Mouse (Mus musculus) adrenal gland, postnatal 4 days (tissue): ENCODE measurements around the gene Sparc. TPM values are rescaled to one million over a fixed set of nuclear protein-coding genes. Genes with fewer than 3 reads are reported as not detected.
A peak's percentile ranks its signal among the peaks of the same experiment; 100 is the strongest.
"Not testable (repeated sequence)": the region's sequence is repeated elsewhere in the genome, so short reads cannot be mapped to it uniquely, and the experiment has no call there.

Experiments
- DNase-seq, 2 experiments: peaks; one replicate each; pipeline ENCODE4 v3.0.0; 2021 to 2022; ENCODE audit warnings: low spot score in 2 of 2, mixed read lengths in 2 of 2
- total RNA-seq, 2 experiments: library from RNA; stranded (reverse); gene quantifications; 2 replicates each; pipeline ENCODE4 v1.2.3; 2021

The Sparc gene
- total RNA-seq, 2 experiments from 2014 or later = 2,300 to 2,476 TPM

DNA sequence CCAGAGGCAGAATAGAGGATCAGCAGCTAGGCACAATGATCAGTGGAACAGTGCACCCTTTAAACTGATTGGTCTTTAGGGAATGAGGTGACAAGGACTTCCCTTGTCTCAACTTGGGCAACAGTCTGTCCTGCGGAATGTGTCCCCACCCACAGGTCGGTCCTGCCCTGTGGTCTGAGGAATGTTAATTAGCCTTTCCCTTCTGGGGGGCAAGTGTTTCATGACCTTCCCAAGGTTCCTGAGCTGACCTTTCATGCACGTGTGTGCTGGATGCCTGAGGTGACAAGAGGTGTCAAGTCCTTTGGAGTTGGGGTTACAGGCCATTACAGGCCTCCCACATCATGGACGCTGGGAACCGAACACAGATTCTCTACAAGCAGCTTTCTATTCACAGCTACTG, 16.7 kb upstream of the Sparc start:
- no peak for DNase-seq

DNA sequence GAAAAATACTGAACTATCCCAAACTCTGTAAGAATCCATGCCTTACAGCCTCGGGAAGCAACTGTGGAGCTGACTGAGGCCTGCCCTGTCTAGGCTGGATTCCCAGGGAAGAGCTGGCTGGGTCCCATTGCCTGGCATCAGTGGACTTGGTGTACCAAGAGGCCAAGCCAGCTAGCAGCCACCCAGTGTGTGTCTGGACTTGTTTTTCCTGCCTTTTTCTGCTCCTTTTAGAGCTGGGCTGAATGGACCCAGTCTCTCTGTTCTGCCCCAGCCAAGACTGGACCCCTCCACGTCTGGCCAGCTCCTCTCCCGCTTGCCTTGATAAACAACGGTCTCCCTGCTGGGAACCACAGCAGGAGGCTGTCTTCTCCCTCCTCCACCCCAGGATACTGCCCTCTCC, 15.0 kb upstream of the Sparc start:
- no peak for DNase-seq

DNA sequence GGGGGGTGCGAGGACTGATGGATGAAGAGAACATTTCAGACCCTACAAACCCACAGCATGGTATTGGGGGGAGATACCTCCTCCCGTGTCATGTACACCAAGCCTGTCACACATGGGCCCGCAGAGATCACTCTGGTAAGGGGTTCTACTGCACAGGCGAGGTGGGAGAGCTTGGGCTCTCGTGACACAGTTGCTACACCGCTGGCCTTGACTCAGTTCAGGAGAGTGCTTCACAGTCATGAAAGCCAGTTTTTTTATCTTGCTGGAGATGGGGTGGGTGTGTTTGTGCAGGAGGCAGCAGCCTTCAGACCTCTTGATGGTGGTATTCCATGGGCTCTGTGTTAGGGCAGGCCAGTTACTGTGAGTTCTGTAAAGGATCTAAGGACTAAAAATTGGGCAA, 13.1 kb upstream of the Sparc start:
- no peak for DNase-seq

DNA sequence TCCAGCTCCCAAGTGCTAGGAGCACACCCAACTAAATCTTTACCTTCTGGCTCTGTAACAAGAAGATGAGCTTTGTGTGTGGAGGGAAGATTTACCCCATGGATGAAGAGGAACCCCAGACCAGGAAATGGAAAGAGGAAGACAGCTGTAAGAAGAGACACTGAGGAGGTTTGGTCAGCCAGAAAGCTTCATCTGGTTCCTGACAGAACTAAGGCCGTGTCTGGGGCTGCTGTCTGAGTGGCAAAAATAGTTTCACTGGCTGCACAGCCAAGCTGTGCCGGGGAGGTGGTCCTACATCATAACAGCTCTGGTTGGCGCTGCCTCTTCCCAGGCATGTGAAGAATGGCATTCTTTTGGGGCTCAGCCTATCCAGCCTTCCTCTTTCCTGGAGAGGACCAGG, 10.0 kb upstream of the Sparc start:
- no peak for DNase-seq

DNA sequence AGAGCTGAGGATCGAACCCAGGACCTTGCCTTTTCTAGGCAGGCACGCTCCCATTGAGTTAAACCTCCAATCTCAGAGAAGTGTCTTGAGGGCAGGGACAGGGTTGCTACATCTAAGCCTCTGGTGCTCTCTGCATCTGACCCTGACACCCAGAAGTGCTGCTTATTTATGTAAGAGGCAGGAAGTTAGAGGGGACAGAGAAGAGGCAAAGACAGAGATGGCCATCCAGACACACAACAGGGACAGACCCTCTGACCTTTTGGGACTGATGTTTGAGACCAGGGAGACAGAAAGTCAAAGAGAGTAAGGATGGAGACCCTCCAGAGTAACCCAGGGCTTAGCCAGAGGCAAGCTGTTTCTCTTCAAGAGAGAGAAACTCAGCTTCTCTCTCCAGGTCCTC, 7.0 kb upstream of the Sparc start:
- DNase-seq = no peak

DNA sequence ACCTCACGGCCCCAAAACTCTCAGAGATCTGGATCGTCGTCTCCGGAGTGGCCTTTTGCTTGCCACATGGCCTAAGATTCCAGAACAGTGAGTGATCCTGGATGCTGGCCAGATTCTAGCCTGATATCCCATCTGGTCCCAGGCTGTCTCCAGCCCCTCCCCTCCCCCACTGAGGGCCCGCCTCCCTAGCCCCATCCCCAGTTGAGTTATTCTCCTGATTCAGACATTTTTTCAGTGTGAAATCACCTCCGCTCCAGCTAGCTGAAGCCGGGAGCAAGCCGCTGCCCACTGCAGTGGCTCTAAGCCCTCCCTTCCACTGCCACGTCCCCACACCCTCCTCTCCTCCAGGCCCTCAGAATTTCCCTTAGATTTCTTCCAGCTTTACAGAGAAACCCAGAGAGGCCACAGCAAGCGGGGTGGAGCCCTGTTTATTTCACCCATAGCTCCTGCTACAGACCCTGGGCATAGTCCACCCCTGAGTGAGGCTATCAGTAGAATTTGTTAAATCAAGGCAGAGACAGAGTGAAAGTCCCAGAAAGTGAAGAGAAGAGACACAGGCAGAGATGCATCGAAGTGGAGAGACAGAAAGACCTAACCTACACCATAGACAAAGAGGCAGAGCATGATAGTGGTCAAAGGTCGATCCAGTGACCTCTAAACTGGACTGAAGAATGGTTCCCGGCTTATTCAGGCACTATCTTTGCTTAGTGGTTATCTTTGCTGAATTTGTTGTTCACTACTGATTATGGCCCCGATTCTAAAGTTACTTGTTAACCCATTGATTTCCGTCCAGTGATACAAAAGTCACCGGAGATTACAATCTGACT, 5.4 kb upstream of the Sparc start:
- peak; percentile 71 to 81 for DNase-seq

DNA sequence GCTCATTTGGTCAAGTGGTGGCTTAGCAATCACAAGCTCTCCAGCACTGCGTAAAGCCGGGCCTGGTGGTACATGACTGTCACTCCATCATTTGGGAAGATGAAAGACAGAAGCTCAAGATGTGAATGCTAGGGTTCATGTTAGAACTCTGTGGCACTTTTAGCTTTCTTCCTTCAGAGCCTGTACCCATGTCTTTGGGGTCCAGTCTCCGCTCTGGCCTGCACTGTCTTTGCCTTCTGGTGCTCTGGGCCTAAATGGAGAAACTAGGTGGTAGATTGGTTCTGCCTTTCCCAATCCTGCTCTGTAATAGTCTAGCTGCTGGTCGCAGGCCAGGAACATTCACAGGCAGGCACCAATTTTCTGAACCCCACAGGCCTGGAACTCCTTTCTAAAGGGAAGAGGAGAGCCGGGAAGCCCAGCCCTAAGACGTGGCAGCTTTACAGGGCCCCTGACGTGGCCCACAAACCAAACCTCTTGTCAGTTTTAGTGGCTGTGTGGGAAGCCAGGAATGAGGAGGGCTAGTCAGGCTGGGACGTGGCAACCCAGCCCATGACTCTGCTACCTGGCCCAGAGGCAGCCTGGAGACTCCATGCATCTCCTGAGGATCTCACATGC, 1.9 kb upstream of the Sparc start:
- no peak for DNase-seq

DNA sequence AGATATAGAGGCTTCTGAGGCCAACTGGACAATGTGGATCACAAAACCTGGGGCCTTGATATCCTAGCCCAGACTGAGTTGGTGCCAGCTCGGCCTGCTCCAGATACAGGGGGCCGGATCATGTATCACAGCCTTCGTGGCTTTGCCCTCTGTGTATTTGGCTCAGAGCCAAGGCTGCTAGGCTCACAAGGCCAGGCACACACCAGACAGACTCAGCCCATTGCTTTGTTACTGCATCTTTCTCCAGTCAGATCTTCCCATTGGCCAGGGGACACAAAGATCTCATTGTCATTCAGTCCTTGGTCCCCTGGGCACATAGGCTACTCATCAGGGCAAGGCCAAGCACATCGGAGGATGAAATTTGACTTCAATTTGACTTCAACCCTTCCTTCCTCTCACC, 773 bp upstream of the Sparc start:
- peak in 1 of 2 experiments; percentile 70 for DNase-seq

DNA sequence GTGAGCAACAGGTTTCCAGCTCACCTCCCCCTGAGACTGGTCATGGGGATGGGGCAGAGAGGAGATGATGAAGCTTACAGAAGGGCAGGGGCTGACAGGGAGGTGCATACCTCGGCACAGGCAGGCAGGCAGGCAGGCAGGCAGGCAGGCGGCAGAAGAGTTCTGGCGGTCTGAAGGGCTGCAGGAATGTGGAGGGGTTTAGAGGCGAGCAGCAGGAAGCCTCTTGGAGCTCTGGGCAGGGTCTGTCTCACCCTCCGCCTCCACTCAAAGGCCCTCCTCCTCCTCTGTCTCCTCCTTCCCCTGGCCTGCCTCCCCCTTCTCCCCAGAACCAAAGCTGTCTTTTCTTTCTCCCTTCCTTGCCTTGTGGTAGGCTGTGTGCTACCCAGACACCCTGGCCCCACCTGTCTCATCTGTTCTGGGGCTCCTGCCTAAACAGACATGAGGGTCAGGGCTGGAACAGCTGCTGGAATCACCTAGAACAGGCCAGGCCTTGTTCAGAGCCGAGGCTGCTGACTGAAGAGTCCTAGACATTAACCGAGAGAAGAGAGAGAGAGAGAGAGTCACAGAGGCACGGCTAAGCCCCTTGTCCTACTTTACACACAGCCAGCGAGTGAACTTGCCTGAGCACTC, 3.2 kb downstream of the Sparc start:
- peak; percentile 57 to 58 for DNase-seq

DNA sequence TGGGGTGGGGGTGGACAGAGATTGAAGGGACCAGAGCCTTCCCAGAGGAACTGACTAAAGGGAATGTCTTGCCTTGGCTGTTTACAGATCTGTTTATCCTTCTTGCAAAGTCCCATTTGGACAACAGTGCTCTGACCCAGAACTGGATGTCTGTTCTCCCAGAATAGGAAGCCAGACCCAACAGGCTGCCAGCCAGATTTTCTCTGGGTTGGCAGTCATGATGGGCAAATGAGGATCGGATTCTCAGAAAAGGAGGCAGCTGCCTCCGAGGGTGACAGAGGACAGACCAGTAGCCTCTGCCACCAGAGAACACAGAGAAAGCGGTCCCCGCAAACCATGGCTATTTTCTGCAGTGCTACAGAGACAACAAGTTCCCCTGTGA, 3.7 kb downstream of the Sparc start:
- DNase-seq = no peak

DNA sequence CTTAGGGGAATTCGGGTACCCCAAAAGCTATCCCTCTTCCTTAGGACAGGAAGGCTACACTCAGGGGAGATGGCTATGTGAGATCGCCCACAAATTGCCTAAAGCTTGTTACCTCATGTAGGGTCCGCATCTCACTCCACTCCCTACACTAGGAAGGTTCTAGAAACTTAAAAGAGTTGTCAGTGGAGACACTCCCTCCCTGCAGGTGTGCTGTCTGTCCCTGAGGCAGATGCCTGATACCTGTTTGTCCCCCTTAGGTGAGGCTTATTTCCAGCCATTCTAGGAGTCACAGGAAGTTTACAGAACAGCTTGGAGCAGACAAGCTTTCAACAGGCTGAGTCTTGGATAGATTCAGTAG, 4.3 kb downstream of the Sparc start:
- no peak for DNase-seq

DNA sequence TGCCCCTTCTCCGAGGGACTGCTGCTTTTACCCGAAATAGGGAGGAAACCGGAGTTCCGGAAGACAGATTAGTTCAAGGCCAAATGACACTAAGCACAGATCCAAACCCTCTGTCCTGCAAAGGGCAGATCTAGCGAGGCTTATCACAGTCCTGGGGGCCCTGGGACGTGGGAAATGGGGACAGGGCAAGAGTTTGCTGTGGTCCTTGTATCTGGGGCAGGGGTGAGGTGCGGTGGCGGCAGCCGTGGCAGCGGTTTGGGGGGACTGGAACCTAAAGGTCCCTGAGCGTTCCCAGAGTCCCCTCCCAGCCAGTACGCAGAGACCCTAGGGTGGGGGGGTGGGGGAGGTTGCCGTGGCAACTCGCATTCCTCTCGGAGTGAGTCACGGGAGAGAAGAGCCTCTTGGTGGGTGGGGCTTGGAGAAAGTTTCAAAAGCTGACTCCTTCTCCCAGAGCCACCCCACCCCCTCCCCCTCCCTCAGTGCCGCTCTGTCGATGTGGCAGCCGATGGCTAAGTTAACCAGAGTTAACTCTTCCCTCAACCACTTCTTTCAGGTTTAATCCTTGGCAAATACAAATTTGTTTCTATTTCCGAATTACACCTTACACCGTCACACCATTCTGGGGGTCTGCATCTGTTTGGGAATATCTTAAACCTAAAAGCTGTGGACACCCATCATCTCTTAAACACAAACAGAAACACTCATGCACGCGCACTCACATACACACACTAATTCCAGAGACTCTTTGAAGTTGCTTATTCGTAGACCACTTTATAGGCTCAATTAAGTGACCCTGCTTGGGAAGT, 4.9 kb downstream of the Sparc start:
- DNase-seq = no peak

DNA sequence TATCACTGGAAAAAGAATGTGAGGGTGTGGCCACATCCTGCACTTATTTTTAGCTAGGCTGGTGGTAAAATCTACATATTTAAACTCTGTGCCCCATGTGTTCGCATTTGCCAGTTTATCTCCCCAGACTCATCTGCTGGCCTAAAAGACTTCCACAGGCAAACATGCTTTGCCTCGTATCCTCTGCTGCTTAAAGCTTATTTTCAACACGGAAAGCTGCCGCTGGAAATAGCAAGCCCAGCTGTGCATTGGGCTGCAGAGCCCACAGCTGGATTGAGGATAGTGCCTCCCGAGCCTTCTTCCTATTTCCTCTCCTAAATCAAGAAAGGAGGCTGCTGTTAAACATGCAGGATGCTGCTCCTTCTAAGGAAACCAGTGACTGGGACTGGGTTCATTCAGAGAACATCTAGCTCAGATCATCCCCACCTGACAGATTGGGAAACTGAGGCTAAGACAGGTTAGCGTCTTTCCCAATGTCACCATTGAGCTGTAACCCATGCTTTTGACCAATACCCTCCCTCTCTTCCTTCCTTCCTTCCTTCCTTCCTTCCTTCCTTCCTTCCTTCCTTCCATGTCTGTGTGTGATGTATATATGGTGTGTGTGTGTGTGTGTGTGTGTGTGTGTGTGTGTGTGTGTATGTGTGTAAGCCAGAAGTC, 6.2 kb downstream of the Sparc start:
- no peak for DNase-seq

DNA sequence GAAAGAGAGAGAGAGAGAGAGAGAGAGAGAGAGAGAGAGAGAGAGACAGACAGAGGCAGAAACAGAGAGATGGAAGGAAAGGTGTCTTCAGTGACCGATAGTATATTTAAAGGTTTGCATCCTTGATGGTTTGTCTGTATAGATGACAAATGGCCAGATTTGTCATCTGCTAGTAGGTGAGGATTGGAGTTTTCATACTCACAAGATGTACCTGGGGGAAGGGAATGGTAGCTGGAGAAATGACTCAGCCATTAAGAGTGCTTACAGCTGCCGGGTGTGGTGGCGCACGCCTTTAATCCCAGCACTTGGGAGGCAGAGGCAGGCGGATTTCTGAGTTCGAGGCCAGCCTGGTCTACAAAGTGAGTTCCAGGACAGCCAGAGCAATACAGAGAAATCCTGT, 7.3 kb downstream of the Sparc start:
- not testable (repeated sequence) for DNase-seq

DNA sequence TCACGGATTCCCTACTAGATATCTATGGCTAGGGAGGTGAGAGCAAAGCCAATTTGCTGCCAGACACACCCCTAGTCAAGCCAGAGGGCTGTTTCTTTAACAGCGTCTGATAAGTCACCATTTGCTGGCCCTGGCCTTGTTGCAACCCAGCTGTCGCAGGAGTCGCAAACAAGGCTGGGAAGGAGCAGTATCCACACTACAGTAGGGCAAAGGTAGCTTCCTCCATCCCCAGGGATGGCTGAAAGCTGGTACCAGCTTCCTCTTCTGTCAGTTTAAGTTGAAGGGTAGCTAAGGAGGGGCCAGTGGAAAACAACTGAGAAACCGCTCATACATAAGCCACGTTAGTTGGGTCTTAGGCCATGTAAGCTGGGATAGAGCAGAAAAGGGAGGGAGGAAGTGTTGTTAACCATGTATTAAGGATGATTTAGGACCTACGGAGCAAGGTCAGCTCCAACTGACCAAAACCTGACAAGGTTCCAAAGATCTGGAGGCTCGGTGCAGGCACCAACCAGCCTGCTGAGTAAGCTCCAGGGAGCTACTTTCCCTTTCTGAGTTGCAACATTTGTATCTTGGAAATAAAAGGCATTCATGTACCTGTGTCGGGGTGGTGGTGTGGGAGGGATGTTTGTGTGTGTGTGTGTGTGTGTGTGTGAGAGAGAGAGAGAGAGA, 7.8 kb downstream of the Sparc start:
- DNase-seq = no peak

DNA sequence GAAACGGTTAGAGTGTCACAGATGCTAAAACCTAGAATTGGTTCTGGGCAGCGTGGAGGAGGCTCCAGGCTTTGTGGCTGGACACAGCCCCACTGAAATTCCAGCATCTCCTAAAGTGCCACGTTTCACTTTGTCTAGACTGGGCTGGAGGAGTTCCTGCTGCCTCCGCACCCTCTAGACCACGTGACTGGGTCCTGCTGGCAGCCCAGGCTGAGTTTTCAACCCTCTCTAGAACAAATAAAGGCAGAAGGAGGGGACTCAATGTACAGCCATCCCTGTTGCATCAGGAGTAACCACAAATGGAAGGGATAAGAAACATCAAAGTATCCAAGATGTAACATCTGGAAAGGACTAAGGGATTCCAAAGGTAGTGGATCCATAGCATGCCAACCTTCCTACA, 8.7 kb downstream of the Sparc start:
- DNase-seq = no peak

DNA sequence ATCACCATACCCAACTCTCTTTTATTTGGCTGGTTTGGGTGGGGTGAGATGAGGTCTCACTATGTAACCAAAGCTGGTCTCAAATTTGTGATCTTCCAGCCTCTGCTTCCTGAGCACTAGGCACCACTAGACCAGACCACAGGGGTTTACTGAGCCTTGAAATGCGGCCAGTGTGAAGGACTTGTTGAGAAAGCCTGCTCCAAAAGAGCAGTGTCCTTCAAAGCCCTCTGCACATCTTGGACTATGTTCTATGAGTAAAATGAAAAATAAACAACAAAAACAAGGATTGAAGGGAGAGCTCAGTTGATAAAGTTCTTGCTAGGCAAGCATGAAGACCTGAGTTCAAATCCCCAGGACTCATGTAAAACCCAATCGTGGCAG, 9.6 kb downstream of the Sparc start:
- no peak for DNase-seq

DNA sequence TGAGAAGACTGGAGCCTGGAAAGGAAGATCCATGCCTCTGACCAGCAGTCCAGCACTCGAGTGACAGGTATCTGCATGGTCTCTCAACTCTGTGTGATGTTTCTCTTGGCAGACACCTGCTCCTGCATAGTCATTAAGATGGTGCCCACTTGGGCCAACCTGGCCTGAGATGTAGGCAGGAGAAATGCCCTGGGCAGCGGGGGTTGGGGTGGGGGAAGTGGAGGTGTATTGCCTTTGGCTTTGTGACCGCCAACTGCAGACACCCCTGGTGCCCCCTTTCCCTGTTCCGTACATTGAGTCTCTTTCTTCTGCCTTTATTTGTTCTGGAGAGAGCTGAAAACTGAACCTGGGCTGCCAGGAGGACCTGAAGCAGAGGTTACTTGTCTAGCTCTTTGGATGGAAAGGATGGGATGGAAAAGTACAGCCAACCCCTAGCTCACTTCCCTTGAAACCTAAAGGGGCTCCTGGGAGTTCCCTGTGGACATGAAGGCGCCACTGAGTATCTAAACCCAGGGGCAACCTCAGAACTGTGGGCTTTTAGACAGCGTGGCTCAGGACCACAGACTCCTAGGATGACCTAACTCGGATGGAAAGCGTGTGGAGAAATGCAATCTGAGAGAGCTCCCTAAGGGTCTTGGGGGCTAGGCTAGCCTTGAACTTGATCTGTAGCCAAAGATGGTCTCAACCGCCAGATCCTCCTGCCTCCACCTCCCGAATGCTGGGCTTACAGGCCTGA, 10.1 kb downstream of the Sparc start:
- no peak for DNase-seq

DNA sequence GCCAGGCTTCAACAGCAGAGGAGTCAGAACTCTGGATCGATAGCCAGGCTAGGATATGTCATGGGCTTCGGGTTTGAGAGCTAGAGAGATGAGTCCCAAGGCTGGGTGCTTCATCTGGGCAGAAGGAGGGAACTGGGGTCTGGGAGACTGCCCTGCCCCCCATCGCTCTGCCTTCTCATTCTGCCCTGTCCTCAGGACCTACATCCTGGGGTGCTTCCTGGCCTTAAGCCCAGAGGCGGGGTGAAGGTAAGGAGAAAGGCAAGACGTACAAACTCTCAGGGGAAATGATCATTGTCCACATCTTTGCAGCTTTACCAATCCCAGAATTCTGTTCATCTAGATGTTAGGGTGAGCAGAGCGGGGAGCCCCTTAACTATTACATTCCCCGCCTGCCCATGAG, 10.9 kb downstream of the Sparc start:
- no peak for DNase-seq

DNA sequence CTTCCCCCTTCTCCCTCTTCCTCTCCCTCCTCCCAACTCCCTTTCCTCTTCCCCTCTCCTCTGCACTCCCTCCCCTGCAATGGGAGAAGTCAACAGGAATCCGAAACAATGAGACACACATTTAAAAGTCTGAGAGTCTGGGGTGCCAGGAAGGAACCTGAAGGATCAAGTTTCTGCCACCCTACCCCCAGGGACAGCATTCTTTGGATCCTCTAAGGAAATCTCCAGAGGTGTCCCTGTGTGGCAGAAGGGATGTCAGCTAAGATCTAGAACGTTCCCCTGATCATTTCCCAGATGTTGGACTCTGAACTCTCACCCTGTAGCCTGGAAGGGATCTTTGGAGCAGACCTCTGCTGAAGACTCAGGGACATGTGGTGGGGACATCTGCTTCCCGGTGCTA, 12.5 kb downstream of the Sparc start:
- DNase-seq = no peak
